Mouse (Mus musculus) cerebellum, adult 11-12 months (tissue): ENCODE results near the gene Camsap2.

Source experiments
- DNase-seq: peaks from one replicate; pipeline ENCODE4 v3.0.0; 2022

Gene Camsap2

DNA sequence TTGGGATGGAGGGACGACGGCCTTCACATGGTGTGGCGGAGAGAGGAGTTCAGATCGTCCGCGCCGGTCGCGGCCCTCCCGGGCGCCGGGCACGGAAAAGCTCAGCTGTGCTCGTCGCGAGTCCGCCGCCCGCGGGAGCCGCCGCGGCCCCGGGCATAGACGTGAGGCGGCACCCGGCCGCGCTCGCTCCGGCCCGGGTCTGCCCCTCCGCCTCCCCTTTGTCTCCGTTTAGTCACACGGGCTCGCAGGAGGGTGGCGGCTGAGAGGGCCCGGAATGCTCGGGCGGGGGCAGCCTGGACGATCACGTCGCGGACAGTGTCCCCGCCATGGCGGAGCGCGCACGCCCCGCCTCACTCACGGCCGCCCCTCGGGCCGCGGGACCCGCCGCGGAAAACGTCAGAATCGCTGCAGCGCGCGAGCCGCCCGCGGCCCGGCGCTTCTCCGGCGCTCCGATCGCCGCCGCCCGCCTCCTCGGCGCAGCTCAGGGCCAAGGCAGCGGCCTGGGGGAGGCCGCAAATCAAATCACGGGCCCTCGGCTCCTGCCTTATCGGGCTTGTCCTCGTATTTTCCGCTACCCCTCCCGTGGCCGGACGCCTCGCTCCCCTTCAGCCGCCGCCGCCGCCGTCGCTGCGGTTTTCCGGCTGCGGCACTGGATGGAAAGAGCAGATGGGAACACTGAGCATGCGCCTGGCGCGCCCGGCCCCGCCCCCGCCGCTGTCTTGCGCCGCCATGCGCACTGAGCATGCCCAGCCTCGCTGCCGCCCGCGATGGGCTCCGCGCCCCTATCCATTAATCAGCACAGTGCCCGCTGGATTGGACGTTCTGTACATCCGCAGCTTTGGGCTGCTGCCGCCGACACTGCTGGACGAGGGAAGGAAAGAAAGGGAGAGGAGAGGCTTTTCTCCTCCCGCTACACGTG, at the start of gene Camsap2:
TSS of gene Camsap2 (minus strand) at position 651 of the 919 bp plus-strand sequence.
- DNase-seq, result peak; percentile 94

DNA sequence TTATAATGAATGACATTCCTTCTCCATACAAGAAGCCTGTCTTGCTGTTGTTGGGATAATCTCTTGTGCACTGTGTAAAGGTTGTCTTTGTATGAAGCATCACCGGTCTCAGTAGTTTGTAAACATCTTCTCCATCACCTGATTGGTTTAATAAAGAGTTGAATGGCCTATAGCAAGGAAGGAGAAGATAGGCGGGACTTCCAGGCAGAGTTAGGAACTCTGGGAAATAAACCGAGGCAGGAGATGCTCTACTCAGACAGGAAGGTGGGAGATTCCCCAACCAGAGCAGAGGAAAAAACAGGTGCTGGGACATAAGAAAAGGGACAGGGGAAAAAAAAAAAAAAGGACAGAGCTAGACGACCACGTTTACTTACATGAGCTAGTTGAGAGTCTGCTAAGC, 49.2 kb upstream of the Camsap2 start:
- no peak for DNase-seq

DNA sequence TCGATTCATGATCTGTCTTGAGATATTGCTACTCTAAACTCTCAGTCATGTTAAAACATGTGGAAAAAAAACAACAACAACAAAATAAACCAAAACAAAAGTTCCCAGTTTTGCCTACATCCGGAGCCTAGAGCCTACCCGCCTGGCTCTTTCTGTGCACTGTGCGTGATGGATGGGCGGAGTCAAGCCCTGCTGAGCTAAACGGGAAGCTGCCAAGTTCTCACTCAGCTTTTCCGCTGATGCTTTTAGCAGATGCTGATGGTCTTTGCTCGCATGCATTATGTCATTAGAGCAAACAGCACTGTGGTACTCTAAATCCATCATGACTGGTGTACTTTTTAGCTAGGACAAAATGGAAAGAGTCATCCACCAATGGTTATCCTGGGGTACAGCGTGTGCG, 48.6 kb upstream of the Camsap2 start:
- DNase-seq, result no peak

DNA sequence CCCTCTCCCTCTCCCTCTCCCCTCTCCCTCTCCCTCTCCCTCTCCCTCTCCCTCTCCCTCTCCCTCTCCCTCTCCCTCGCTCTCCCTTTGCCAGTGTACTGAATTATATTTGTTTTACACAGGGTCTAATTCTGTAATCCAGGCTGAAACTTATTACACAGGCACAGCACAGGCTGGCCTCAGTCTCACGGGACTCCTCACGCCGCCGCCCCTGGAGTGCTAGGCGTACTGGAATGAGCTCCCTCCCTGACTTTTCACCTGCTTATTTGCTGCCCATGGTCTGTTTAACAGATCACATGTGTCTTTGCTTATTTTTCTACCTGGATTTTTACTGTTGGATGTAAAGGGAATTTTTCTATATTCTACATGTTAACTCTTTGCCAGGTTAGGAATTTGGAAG, 41.0 kb upstream of the Camsap2 start:
- no peak for DNase-seq

DNA sequence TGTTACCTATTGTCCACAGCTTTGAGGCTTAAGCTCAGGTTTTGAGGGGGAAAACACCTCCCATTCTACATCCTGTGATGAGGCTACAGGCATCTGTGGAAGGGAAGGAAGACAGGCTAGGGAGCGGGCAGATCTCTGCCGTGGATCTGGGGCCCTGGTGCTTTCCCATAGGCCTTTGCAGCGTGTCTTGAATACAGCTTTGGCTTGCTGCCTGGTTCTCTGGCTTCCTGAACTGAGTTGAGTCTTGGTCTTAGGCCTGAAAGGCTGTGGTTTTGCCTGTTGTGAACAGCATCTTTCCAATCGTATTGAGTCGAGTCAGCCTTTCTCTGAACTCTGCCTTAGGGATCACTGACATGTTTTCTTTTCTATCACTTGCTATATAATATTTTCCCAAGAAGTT, 35.7 kb upstream of the Camsap2 start:
- DNase-seq, result no peak

- DNase-seq, result peak; percentile 35
These were observed 35.3 kb upstream of the Camsap2 start for GRCm38 (mm10) chr1:136381169-136381568.

GRCm38 (mm10) chr1:136380606-136381005, 34.7 kb upstream of the Camsap2 start:
- no peak for DNase-seq

GRCm38 (mm10) chr1:136380161-136380560, 34.3 kb upstream of the Camsap2 start:
- no peak for DNase-seq

DNA sequence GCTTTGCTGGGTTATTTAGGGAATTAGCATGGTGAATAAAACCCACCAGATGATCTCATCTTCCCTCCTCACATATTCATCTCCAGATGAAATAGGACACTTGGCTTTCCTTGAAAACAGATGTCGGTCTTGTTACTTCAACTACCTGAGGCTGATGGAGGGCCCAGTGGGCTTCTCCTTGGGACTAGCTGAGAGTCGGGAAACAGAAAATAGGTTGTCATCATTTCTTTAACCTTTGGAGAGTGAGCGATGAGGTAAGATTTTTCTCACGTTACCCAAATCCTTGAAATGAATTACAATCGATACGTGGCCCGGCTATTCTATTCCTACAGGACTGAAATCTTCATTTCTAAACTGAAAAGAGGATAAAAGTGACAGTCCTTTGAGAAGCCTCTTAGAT, 33.4 kb upstream of the Camsap2 start:
- no peak for DNase-seq

DNA sequence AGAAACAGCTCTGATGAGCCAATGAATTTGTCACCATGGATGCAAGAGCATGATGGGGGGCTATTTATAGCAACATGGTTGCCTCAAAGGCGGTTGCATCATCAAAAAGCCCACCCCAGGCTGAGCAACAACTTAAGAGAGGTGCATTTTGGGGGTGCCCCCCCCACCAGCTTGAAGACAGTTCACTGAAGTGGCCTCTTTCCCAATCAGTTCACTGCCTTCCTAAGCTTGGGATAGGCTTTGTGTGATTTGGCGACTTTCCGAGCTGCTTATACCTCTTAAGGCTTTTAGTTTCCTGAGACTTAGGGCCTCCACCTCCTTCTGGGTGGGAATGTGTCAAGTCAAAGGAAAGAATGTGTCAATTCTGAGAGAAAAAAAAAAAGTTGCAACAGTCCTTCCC, 20.1 kb upstream of the Camsap2 start:
- no peak for DNase-seq

DNA sequence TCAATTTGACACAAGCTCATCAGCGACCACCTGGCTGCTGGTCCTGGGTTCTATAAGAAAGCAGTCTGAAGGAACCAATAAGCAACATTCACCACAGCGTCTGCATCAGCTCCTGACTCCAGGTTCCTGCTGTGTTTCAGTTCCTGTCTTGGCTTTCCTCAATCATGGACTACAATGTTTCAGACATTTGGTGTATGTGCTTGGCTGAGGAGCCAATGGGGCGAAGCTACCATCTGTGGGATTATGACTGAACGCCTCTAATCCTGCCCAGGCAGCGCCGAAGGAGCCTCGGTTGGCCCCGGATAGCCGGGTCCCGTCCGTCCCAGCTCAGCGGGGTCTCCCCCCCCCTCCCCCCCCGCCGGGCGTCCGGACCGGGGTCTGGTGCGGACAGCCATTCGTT, 18.8 kb upstream of the Camsap2 start:
- DNase-seq, result peak; percentile 41

GRCm38 (mm10) chr1:136363035-136363434, 17.1 kb upstream of the Camsap2 start:
- DNase-seq, result no peak

DNA sequence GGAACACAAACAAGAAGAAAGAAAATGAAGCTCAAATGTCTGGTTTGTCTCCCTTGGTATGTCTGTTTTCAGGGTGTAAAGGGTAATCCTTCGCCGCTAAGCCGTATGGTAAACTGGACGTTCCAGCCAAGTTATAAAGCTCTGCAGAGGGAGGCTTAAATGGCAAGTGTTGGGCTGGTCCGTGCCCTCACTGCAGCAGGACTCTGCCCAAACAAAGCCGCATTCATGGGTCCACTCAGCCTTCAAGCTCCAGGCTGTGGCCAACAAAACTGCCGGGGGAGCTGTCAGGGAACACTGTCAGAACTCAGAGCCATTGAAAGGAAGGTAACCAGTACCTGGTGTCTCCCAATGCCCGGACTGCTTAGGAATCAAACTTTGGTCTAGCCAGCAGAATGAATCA, 16.7 kb upstream of the Camsap2 start:
- DNase-seq, result no peak

GRCm38 (mm10) chr1:136361373-136361772, 15.5 kb upstream of the Camsap2 start:
- DNase-seq, result no peak

DNA sequence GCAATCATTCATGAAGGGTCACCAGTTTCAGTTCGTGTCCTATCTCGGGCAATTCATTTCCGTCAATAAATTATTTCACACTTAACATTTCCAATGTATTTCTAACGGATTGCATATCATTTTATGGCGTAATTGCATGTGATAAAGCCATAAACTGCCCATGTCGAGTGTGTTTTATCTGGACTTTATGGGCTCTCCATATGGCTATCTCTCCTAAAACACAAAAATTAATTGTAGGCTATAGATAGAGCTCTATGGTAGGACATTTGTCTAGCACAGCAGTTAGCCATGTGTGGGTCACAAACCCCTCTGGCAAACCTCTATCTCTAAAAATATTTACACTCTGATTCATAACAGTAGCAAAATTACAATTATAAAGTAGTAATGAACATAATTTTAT, 15.0 kb upstream of the Camsap2 start:
- DNase-seq, result no peak

DNA sequence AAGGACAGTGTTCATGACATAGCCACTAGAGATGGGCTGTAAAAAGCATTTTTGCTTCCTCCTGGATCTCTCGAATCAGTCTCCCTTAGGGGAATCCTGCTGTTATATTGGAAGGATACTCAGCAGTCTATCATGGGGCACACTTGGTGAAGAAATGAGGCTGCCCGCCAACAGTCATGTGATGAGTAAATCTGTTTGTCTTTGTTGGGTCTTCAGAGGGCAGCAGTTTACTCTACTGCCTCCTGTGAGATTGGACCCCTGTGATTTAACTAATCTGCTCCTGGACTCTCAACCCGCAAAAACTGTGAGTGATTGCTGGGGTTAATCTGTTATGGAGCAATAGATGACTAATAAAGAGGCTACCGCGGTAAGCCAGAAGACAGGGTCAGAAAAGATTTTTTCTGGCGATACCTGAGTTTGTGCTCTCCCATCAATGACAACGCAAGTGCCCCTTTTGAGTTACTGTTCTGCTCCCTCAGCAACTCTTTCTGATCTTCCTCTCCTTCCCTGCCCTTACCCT, 13.0 kb upstream of the Camsap2 start:
- DNase-seq, result no peak

GRCm38 (mm10) chr1:136355651-136356050, 9.7 kb upstream of the Camsap2 start:
- no peak for DNase-seq

- DNase-seq, result no peak
These were observed 4.8 kb upstream of the Camsap2 start for GRCm38 (mm10) chr1:136350699-136351200.

DNA sequence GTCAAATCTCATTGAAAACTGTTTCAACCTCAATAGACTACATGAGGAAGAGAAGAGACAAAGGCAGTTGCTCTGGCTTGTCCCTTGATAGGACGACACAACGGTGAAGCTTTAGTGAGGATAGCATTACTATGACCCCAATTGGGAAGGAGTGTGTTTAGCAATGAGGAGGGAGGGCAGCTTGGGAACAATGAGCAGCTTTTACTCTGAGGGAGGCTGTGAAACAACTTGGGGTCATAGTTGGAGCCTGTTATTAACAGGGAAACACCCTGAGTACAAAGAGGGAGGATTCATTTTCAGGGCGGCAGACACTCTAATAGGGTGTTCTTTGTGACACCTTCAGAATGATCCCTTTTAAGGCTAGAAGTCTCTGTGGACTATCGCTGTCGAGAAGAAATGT, 2.2 kb upstream of the Camsap2 start:
- DNase-seq, result no peak

GRCm38 (mm10) chr1:136347140-136347539, 1.2 kb upstream of the Camsap2 start:
- no peak for DNase-seq

GRCm38 (mm10) chr1:136346373-136347035, 600 bp upstream of the Camsap2 start:
- DNase-seq, result no peak

GRCm38 (mm10) chr1:136344768-136345453, 993 bp downstream of the Camsap2 start:
- peak; percentile 75 for DNase-seq

GRCm38 (mm10) chr1:136344281-136344680, 1.6 kb downstream of the Camsap2 start:
- no peak for DNase-seq
